Mouse (Mus musculus): ENCODE results near the gene Ogdh.

DNA sequence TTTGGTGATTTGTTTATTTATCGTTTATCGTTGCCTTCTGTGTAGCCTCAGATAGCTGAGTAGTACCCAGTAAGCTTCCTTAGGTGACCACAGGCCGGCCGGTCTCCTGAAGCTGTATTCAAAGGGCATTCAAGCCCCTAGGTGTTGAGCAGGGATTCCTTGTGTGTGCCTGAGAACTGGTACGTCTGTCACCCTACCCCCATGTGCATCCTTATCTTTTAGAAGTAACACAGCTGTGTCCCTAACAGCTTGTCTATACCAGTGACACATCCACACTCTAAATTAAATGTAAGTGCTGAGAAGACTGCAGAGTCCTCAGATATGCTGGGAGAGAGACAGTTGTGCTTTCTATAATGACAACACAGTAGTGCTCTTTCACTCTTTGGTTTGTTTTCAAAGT, 31.9 kb downstream of the Ogdh start:
- no peak for TF ChIP-seq EP300 (IDR thresholded peaks at IDR 0.05; ENCODE audit: low read depth)
- TF ChIP-seq CTCF (IDR thresholded peaks at IDR 0.05; ENCODE audit: low read depth), result no peak

Data from liver, postnatal 0 days (tissue).